Mouse (Mus musculus) embryonic facial prominence, embryonic 13.5 days (tissue): ENCODE data around the gene Zbtb44. TPM values are rescaled to one million over a fixed set of nuclear protein-coding genes. Genes with fewer than 3 reads are reported as not detected.

Experiments
- ATAC-seq: fragments of 200-750 bp; cut with Nextera tagmentation; 2 replicates; pipeline ENCODE4 v1.8.0; 2017; ENCODE audit warnings: low read depth; ENCODE audit not compliant: insufficient number of reproducible peaks, insufficient read depth, low FRiP score, low TSS enrichment
- H3K27ac ChIP-seq: fragments of 300-500 bp; sonication (generic); 2 replicates; pipeline ENCODE4 v1.5.1; 2015; ENCODE audit warnings: moderate library complexity, mild to moderate bottlenecking, inconsistent platforms
- H3K27me3 ChIP-seq: fragments of 300-500 bp; sonication (generic); 2 replicates; pipeline ENCODE4 v1.6.1; 2015; ENCODE audit warnings: mild to moderate bottlenecking, inconsistent platforms
- H3K36me3 ChIP-seq: fragments of 300-500 bp; sonication (generic); 2 replicates; pipeline ENCODE4 v1.6.1; 2015; ENCODE audit warnings: mild to moderate bottlenecking, inconsistent platforms
- H3K4me1 ChIP-seq: fragments of 300-500 bp; sonication (generic); 2 replicates; pipeline ENCODE4 v1.6.1; 2015; ENCODE audit warnings: inconsistent platforms
- H3K4me2 ChIP-seq: fragments of 300-500 bp; sonication (generic); 2 replicates; pipeline ENCODE4 v1.6.1; 2015; ENCODE audit warnings: moderate library complexity, mild to moderate bottlenecking, inconsistent platforms
- H3K4me3 ChIP-seq: fragments of 300-500 bp; sonication (generic); 2 replicates; pipeline ENCODE4 v1.5.1; 2015; ENCODE audit warnings: mild to moderate bottlenecking, inconsistent platforms
- H3K9ac ChIP-seq: fragments of 300-500 bp; sonication (generic); 2 replicates; pipeline ENCODE4 v1.6.1; 2015; ENCODE audit warnings: mild to moderate bottlenecking, inconsistent platforms
- H3K9me3 ChIP-seq: fragments of 300-500 bp; sonication (generic); 2 replicates; pipeline ENCODE4 v1.6.1; 2016; ENCODE audit warnings: inconsistent platforms
- WGBS: fragments of 180-500 bp; shearing (Covaris S2); methylation state at CpG from one replicate; pipeline ENCODE4 v1.1.7; 2015; ENCODE audit warnings: mixed read lengths; 5-methylcytosine and 5-hydroxymethylcytosine counted together
- polyA plus RNA-seq: library from polyadenylated mRNA; unstranded; fragments of >200 nt; fragmentation: Nextera tagmentation; extraction: Ambion mirVana; gene quantifications from 2 replicates; pipeline ENCODE4 v1.2.1, GENCODE M21; 2015

Zbtb44 gene
- polyA plus RNA-seq, 1 experiment from 2014 or later = 6.5 TPM

- Histone ChIP-seq H3K27ac (no peak overlapping the region), H3K4me1 (no peaks in the 10 kb centered on the region), H3K27me3 (no peaks in the 10 kb centered on the region), H3K4me2 (no peak overlapping the region), H3K4me3 (no peak overlapping the region), H3K9ac (no peak overlapping the region), H3K9me3 (no peaks in the 10 kb centered on the region), H3K36me3 (peaks cover 10% of the 10 kb centered on the region)
- ATAC-seq = no peak
- WGBS = 92% methylated on average over 5 of the region's 5 CpGs
Observed at GRCm38 (mm10) chr9:31072256-31072655, 41.8 kb downstream of the Zbtb44 start.

- Histone ChIP-seq H3K4me1 (no peaks in the 10 kb centered on the region), H3K4me2 (no peak overlapping the region), H3K9me3 (no peaks in the 10 kb centered on the region), H3K36me3 (peaks cover 8% of the 10 kb centered on the region), H3K27ac (no peak overlapping the region), H3K4me3 (no peak overlapping the region), H3K9ac (no peak overlapping the region), H3K27me3 (no peaks in the 10 kb centered on the region)
- ATAC-seq = no peak
- WGBS = 72% methylated on average over 7 of the region's 7 CpGs
Observed at GRCm38 (mm10) chr9:31073797-31074196, 43.4 kb downstream of the Zbtb44 start.

GRCm38 (mm10) chr9:31074836-31075235 is 44.4 kb downstream of the Zbtb44 start:
- H3K27ac ChIP-seq = no peak overlapping the region
- no peak overlapping the region for H3K9ac ChIP-seq
- no peak for ATAC-seq
- no peaks in the 10 kb centered on the region for H3K36me3 ChIP-seq
- H3K4me3 ChIP-seq = no peak overlapping the region
- WGBS = 88% methylated on average over 10 of the region's 10 CpGs
- no peak overlapping the region for H3K4me2 ChIP-seq
- no peaks in the 10 kb centered on the region for H3K9me3 ChIP-seq
- H3K4me1 ChIP-seq = no peaks in the 10 kb centered on the region
- H3K27me3 ChIP-seq = no peaks in the 10 kb centered on the region

GRCm38 (mm10) chr9:31080726-31081125 is 50.3 kb downstream of the Zbtb44 start:
- no peak for ATAC-seq
- H3K4me1 ChIP-seq = peaks cover 8% of the 10 kb centered on the region; the same call in 1 of the 2 replicates
- H3K9me3 ChIP-seq = no peaks in the 10 kb centered on the region
- H3K4me2 ChIP-seq = no peak overlapping the region
- H3K4me3 ChIP-seq = no peak overlapping the region
- peaks cover 6% of the 10 kb centered on the region; the same call in 1 of the 2 replicates for H3K27me3 ChIP-seq
- no peak overlapping the region for H3K9ac ChIP-seq
- no peaks in the 10 kb centered on the region for H3K36me3 ChIP-seq
- H3K27ac ChIP-seq = no peak overlapping the region
- 75% methylated on average over 6 of the region's 6 CpGs for WGBS

- 5% methylated on average over 15 of the region's 15 CpGs for WGBS
- Histone ChIP-seq H3K9me3 (no peaks in the 10 kb centered on the region), H3K27me3 (peaks cover 6% of the 10 kb centered on the region; the same call in 1 of the 2 replicates), H3K4me1 (peaks cover 11% of the 10 kb centered on the region; the same call in 1 of the 2 replicates), H3K4me3 (peak overlapping the region; percentile 26), H3K4me2 (peak overlapping the region; percentile 58), H3K9ac (0 out of 2 replicates have a peak overlapping the region, but pooled peaks have one; percentile 46), H3K36me3 (no peaks in the 10 kb centered on the region), H3K27ac (no peak overlapping the region)
- no peak for ATAC-seq
Observed at GRCm38 (mm10) chr9:31082054-31082666, 51.7 kb downstream of the Zbtb44 start.

- no peaks in the 10 kb centered on the region for H3K36me3 ChIP-seq
- no peak overlapping the region for H3K9ac ChIP-seq
- H3K4me3 ChIP-seq = no peak overlapping the region
- peaks cover 11% of the 10 kb centered on the region; the same call in 1 of the 2 replicates for H3K4me1 ChIP-seq
- no peak overlapping the region for H3K27ac ChIP-seq
- no peak overlapping the region for H3K4me2 ChIP-seq
- H3K9me3 ChIP-seq = no peaks in the 10 kb centered on the region
- H3K27me3 ChIP-seq = peaks cover 6% of the 10 kb centered on the region; the same call in 1 of the 2 replicates
- 60% methylated on average over 6 of the region's 6 CpGs for WGBS
- ATAC-seq = no peak
Observed at GRCm38 (mm10) chr9:31082771-31083170, 52.3 kb downstream of the Zbtb44 start.

GRCm38 (mm10) chr9:31085556-31085955 is 55.1 kb downstream of the Zbtb44 start:
- Histone ChIP-seq H3K27ac (no peak overlapping the region), H3K4me1 (peaks cover 11% of the 10 kb centered on the region; the same call in 1 of the 2 replicates), H3K9me3 (no peaks in the 10 kb centered on the region), H3K4me3 (no peak overlapping the region), H3K4me2 (no peak overlapping the region), H3K36me3 (no peaks in the 10 kb centered on the region), H3K9ac (no peak overlapping the region), H3K27me3 (peaks cover 6% of the 10 kb centered on the region; the same call in 1 of the 2 replicates)
- WGBS = 70% methylated on average over 5 of the region's 5 CpGs
- ATAC-seq = no peak

GRCm38 (mm10) chr9:31086085-31086753 is 55.8 kb downstream of the Zbtb44 start:
- Histone ChIP-seq H3K4me3 (no peak overlapping the region), H3K4me2 (no peak overlapping the region), H3K36me3 (no peaks in the 10 kb centered on the region), H3K27me3 (peaks cover 6% of the 10 kb centered on the region; the same call in 1 of the 2 replicates), H3K27ac (no peak overlapping the region), H3K4me1 (peaks cover 11% of the 10 kb centered on the region; the same call in 1 of the 2 replicates), H3K9me3 (no peaks in the 10 kb centered on the region), H3K9ac (no peak overlapping the region)
- ATAC-seq = no peak
- 15% methylated on average over 10 of the region's 10 CpGs for WGBS

GRCm38 (mm10) chr9:31086754-31087145 is 56.3 kb downstream of the Zbtb44 start:
- Histone ChIP-seq H3K4me3 (no peak overlapping the region), H3K4me2 (no peak overlapping the region), H3K27me3 (peaks cover 6% of the 10 kb centered on the region; the same call in 1 of the 2 replicates), H3K9me3 (no peaks in the 10 kb centered on the region), H3K27ac (no peak overlapping the region), H3K36me3 (no peaks in the 10 kb centered on the region), H3K9ac (no peak overlapping the region), H3K4me1 (peaks cover 11% of the 10 kb centered on the region; the same call in 1 of the 2 replicates)
- ATAC-seq = no peak
- 83% methylated on average over 7 of the region's 7 CpGs for WGBS

GRCm38 (mm10) chr9:31087466-31087865 is 57.0 kb downstream of the Zbtb44 start:
- no peak overlapping the region for H3K4me2 ChIP-seq
- H3K4me3 ChIP-seq = no peak overlapping the region
- ATAC-seq = no peak
- H3K27ac ChIP-seq = no peak overlapping the region
- H3K27me3 ChIP-seq = peaks cover 6% of the 10 kb centered on the region; the same call in 1 of the 2 replicates
- H3K36me3 ChIP-seq = no peaks in the 10 kb centered on the region
- WGBS = 85% methylated on average over 4 of the region's 4 CpGs
- peaks cover 7% of the 10 kb centered on the region; the same call in 1 of the 2 replicates for H3K4me1 ChIP-seq
- H3K9me3 ChIP-seq = no peaks in the 10 kb centered on the region
- H3K9ac ChIP-seq = no peak overlapping the region

- Histone ChIP-seq H3K4me1 (peaks cover 7% of the 10 kb centered on the region; the same call in 1 of the 2 replicates), H3K4me2 (no peak overlapping the region), H3K27ac (no peak overlapping the region), H3K9me3 (no peaks in the 10 kb centered on the region), H3K36me3 (no peaks in the 10 kb centered on the region), H3K27me3 (peaks cover 1% of the 10 kb centered on the region; the same call in 1 of the 2 replicates), H3K9ac (no peak overlapping the region), H3K4me3 (no peak overlapping the region)
- no peak for ATAC-seq
- WGBS = 53% methylated on average over 3 of the region's 3 CpGs
Observed at GRCm38 (mm10) chr9:31088116-31088515, 57.7 kb downstream of the Zbtb44 start.

GRCm38 (mm10) chr9:31088883-31089282 is 58.4 kb downstream of the Zbtb44 start:
- Histone ChIP-seq H3K4me1 (peaks cover 7% of the 10 kb centered on the region; the same call in 1 of the 2 replicates), H3K27me3 (no peaks in the 10 kb centered on the region), H3K9ac (no peak overlapping the region), H3K4me3 (no peak overlapping the region), H3K27ac (no peak overlapping the region), H3K4me2 (no peak overlapping the region), H3K36me3 (no peaks in the 10 kb centered on the region), H3K9me3 (no peaks in the 10 kb centered on the region)
- 84% methylated on average over 4 of the region's 4 CpGs for whole genome bisulfite sequencing
- no peak for ATAC-seq
